Mouse (Mus musculus) embryonic facial prominence, embryonic 15.5 days (tissue): ENCODE results near the gene Olfr735. TPM values are rescaled to one million over a fixed set of nuclear protein-coding genes. Genes with fewer than 3 reads are reported as not detected.

Experiments used
- ATAC-seq: fragments of 200-750 bp; cut with Nextera tagmentation; 2 replicates; pipeline ENCODE4 v1.8.0; 2017; ENCODE audit warnings: low read depth, moderate TSS enrichment; ENCODE audit not compliant: insufficient number of reproducible peaks, low FRiP score, low TSS enrichment
- H3K27ac ChIP-seq: fragments of 300-500 bp; sonication (generic); replicated peaks from 2 replicates; pipeline ENCODE4 v1.5.1; 2015; ENCODE audit warnings: mild to moderate bottlenecking, inconsistent platforms
- H3K27me3 ChIP-seq: fragments of 300-500 bp; sonication (generic); 2 replicates; pipeline ENCODE4 v1.6.1; 2015; ENCODE audit warnings: inconsistent platforms
- H3K36me3 ChIP-seq: fragments of 300-500 bp; sonication (generic); 2 replicates; pipeline ENCODE4 v1.6.1; 2015; ENCODE audit warnings: mild to moderate bottlenecking, inconsistent platforms
- H3K4me1 ChIP-seq: fragments of 300-500 bp; sonication (generic); 2 replicates; pipeline ENCODE4 v1.6.1; 2015; ENCODE audit warnings: inconsistent platforms
- H3K4me2 ChIP-seq: fragments of 300-500 bp; sonication (generic); replicated peaks from 2 replicates; pipeline ENCODE4 v1.6.1; 2015; ENCODE audit warnings: mild to moderate bottlenecking, inconsistent platforms
- H3K4me3 ChIP-seq: fragments of 300-500 bp; sonication (generic); replicated peaks from 2 replicates; pipeline ENCODE4 v1.5.1; 2015; ENCODE audit warnings: mild to moderate bottlenecking, inconsistent platforms
- H3K9ac ChIP-seq: fragments of 300-500 bp; sonication (generic); 2 replicates; pipeline ENCODE4 v1.6.1; 2015; ENCODE audit warnings: inconsistent platforms
- H3K9me3 ChIP-seq: fragments of 300-500 bp; sonication (generic); replicated peaks from 2 replicates; pipeline ENCODE4 v1.6.1; 2016; ENCODE audit warnings: inconsistent platforms
- WGBS: fragments of 180-500 bp; shearing (Covaris S2); methylation state at CpG from one replicate; pipeline ENCODE4 v1.1.7; 2015; 5-methylcytosine and 5-hydroxymethylcytosine counted together
- polyA plus RNA-seq: library from polyadenylated mRNA; unstranded; fragments of >200 nt; fragmentation: Nextera tagmentation; extraction: Ambion mirVana; gene quantifications from 2 replicates; pipeline ENCODE4 v1.2.1, GENCODE M21; 2015

Olfr735 gene
- polyA plus RNA-seq = not detected in 2 replicates

DNA sequence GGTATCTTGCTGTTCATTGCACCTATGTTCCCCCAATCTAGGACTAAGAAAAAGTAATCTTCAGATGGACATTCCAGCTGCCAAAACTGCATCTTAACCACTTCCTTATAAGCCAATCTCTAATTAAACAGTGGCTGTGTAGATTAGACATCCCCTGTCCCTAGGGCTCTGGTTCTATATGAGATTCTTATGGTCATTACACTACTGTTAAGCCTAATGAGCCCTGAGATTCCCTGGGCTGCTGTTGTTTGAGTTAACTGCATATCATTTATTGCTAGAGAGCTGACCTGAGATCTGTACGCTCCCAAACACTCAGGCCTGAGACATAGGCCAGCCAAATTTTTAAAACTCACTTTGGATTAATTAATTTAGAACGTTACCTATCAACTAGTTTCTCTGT is at the start of gene Olfr735:
Gene Olfr735 (minus strand): TSS at position 77 of the 400 bp plus-strand sequence.
- Histone ChIP-seq H3K4me2 (no peak within 1 kb of the TSS), H3K4me1 (no peaks in the 10 kb centered on the region), H3K4me3 (no peak within 1 kb of the TSS), H3K9ac (no peak within 1 kb of the TSS), H3K27ac (no peak within 1 kb of the TSS), H3K36me3 (no peaks in the 10 kb centered on the region), H3K27me3 (no peaks in the 10 kb centered on the region), H3K9me3 (no peaks in the 10 kb centered on the region)
- WGBS = 83% methylated on average over 2 of the region's 2 CpGs
- ATAC-seq = no peak

GRCm38 (mm10) chr14:50380863-50381262 is 32.2 kb upstream of the Olfr735 start, which contains the start of gene Olfr736:
Olfr736 (plus strand) TSS chr14:50381163.
- no peak within 1 kb of the TSS for H3K27ac ChIP-seq
- no peak for ATAC-seq
- no peak within 1 kb of the TSS for H3K9ac ChIP-seq
- 80% methylated on average over 2 of the region's 2 CpGs for WGBS
- H3K4me1 ChIP-seq = no peaks in the 10 kb centered on the region
- H3K27me3 ChIP-seq = no peaks in the 10 kb centered on the region
- no peaks in the 10 kb centered on the region for H3K9me3 ChIP-seq
- no peak within 1 kb of the TSS for H3K4me2 ChIP-seq
- H3K4me3 ChIP-seq = no peak within 1 kb of the TSS
- no peaks in the 10 kb centered on the region for H3K36me3 ChIP-seq

DNA sequence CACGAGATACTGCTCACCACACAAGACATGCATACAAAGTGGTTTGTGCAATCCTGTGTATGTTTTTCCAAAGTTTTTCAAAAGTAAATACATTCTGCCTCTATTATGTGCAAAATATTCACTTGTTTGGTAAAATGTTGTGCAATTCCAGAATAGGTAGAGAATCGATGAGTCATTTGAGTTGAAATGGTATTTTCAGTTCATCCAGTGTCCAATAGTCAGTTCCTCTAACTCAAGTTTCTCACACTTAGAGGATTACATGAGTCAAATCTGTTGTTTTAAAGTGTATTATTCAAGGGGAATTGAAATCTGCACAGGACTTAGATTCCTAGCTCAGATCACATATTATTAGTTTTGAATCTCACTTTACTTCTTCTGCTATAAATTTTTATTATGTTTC is 14.9 kb upstream of the Olfr735 start:
- 76% methylated on average over 2 of the region's 2 CpGs for WGBS
- H3K36me3 ChIP-seq = no peaks in the 10 kb centered on the region
- no peaks in the 10 kb centered on the region for H3K27me3 ChIP-seq
- H3K4me1 ChIP-seq = no peaks in the 10 kb centered on the region
- H3K27ac ChIP-seq = no peak overlapping the region
- no peak overlapping the region for H3K4me3 ChIP-seq
- H3K4me2 ChIP-seq = no peak overlapping the region
- no peak for ATAC-seq
- H3K9ac ChIP-seq = no peak overlapping the region
- H3K9me3 ChIP-seq = no peaks in the 10 kb centered on the region

DNA sequence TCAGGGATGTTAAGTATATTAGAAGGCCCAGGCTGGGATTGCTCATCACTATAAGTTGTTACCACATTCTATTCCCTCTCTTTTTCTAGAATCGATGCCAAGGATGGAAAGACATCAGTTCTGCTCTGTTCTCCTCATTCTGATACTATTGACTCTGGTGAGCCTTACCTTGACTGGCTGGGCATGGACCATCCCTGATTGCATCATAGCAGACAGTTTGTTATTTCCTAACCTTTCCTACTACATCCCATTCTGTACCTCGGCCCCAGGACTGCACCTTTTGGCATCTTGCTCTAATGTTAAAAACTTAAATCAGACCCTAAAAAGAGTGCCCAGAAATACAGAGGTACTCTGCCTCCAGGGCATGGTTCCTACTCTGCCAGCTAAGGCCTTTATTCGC is 11.8 kb upstream of the Olfr735 start:
- H3K4me2 ChIP-seq = no peak overlapping the region
- 72% methylated on average over 3 of the region's 3 CpGs for WGBS
- no peaks in the 10 kb centered on the region for H3K36me3 ChIP-seq
- no peak overlapping the region for H3K4me3 ChIP-seq
- H3K27me3 ChIP-seq = no peaks in the 10 kb centered on the region
- H3K4me1 ChIP-seq = no peaks in the 10 kb centered on the region
- no peaks in the 10 kb centered on the region for H3K9me3 ChIP-seq
- no peak overlapping the region for H3K27ac ChIP-seq
- ATAC-seq = no peak
- H3K9ac ChIP-seq = no peak overlapping the region

DNA sequence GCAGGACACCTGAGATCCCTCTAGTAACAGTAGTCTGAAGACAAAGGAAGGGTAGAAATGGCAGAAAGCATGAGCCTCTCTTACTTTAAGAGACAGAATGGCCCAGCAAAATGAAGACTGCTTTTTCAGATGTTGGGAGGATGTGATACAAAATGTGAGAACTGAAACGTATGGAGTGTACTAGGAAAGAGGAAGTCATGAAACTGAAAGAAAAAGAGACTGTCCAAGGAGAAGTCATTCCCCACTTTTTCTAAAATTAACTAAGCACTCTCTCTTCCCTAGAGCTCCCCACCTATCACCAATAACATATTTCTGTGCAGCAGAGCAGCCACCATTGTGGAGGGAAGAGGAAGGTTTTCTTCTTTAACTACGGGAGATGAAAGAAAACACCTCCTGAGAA is 8.9 kb upstream of the Olfr735 start, which contains the start of gene Tlr11:
Gene Tlr11 (plus strand): TSS at position 322 of the 400 bp plus-strand sequence.
- H3K4me1 ChIP-seq = no peaks in the 10 kb centered on the region
- no peaks in the 10 kb centered on the region for H3K27me3 ChIP-seq
- H3K4me3 ChIP-seq = no peak within 1 kb of the TSS
- no peaks in the 10 kb centered on the region for H3K36me3 ChIP-seq
- H3K27ac ChIP-seq = no peak within 1 kb of the TSS
- no peak within 1 kb of the TSS for H3K9ac ChIP-seq
- H3K9me3 ChIP-seq = no peaks in the 10 kb centered on the region
- 67% methylated on average over 2 of the region's 2 CpGs for WGBS
- H3K4me2 ChIP-seq = no peak within 1 kb of the TSS
- no peak for ATAC-seq

DNA sequence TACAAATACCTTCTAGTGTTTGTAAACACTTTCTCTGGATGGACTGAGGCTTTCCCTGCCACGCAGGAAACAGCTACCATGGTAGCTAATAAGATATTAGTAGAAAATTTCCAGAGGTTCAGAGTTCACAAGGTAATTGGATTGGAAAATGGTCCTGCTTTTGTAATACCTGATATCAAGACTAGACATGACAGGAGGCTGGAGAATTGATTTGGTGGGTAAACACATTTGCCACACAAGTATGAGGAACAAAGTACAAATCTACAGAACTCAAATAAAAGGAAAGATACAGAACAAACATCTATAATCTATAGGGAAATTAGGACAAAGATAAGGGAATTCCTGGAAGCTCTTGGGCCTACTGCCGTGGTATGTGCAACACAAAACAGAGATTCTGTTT is 8.1 kb upstream of the Olfr735 start:
- H3K27me3 ChIP-seq = no peaks in the 10 kb centered on the region
- no peaks in the 10 kb centered on the region for H3K9me3 ChIP-seq
- ATAC-seq = no peak
- H3K4me3 ChIP-seq = no peak overlapping the region
- H3K36me3 ChIP-seq = no peaks in the 10 kb centered on the region
- H3K9ac ChIP-seq = no peak overlapping the region
- no peak overlapping the region for H3K27ac ChIP-seq
- no peaks in the 10 kb centered on the region for H3K4me1 ChIP-seq
- H3K4me2 ChIP-seq = no peak overlapping the region
- WGBS = 86% methylated on average over 2 of the region's 2 CpGs

DNA sequence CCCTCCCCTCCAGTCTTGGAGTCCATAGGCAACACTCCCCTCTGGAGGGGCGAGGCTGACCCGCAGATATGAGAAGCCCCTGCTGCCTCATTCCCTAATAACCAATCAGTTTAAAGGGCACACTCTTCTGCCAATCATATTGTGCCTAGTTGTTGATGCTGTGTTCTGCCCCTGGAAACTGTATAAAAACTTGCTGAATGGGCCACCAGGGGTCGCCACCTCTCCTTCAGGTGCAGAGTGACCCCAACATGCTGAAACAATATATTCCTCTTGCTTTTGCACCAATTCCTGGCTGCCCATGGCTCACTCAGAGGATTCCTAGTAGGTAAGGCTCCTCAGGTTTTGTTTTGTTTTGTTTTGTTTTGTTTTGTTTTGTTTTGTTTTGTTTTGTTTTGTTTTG is 3.8 kb upstream of the Olfr735 start:
- no peaks in the 10 kb centered on the region for H3K9me3 ChIP-seq
- H3K4me3 ChIP-seq = no peak overlapping the region
- no peak overlapping the region for H3K4me2 ChIP-seq
- no peak overlapping the region for H3K9ac ChIP-seq
- no peak for ATAC-seq
- H3K27ac ChIP-seq = no peak overlapping the region
- no peaks in the 10 kb centered on the region for H3K27me3 ChIP-seq
- WGBS = 52% methylated on average over 3 of the region's 3 CpGs
- H3K4me1 ChIP-seq = no peaks in the 10 kb centered on the region
- H3K36me3 ChIP-seq = no peaks in the 10 kb centered on the region

GRCm38 (mm10) chr14:50326661-50327060 is 22.0 kb downstream of the Olfr735 start, which contains the start of gene Olfr734:
Olfr734 (minus strand) TSS chr14:50326761.
- H3K9me3 ChIP-seq = no peaks in the 10 kb centered on the region
- no peak within 1 kb of the TSS for H3K4me3 ChIP-seq
- H3K4me2 ChIP-seq = no peak within 1 kb of the TSS
- H3K36me3 ChIP-seq = no peaks in the 10 kb centered on the region
- 64% methylated on average over 1 of the region's 1 CpGs for WGBS
- H3K9ac ChIP-seq = no peak within 1 kb of the TSS
- no peak within 1 kb of the TSS for H3K27ac ChIP-seq
- H3K4me1 ChIP-seq = no peaks in the 10 kb centered on the region
- H3K27me3 ChIP-seq = no peaks in the 10 kb centered on the region
- no peak for ATAC-seq

GRCm38 (mm10) chr14:50301422-50301821 is 47.2 kb downstream of the Olfr735 start, which contains the start of gene Olfr733:
Olfr733 (minus strand) TSS chr14:50301522.
- H3K4me2 ChIP-seq = no peak within 1 kb of the TSS
- H3K36me3 ChIP-seq = no peaks in the 10 kb centered on the region
- H3K9ac ChIP-seq = no peak within 1 kb of the TSS
- no peaks in the 10 kb centered on the region for H3K27me3 ChIP-seq
- H3K9me3 ChIP-seq = no peaks in the 10 kb centered on the region
- H3K4me3 ChIP-seq = no peak within 1 kb of the TSS
- H3K4me1 ChIP-seq = no peaks in the 10 kb centered on the region
- ATAC-seq = no peak
- no peak within 1 kb of the TSS for H3K27ac ChIP-seq

Other genes with a start within 250 kb of the Olfr735 start
- gene Olfr727, start 225.7 kb downstream of the Olfr735 start, polyA plus RNA-seq = 0.08 and 0.09 TPM in 2 replicates
- gene Olfr728, start 206.2 kb downstream of the Olfr735 start, polyA plus RNA-seq = not detected in 2 replicates
- not detected in 2 replicates for gene Olfr729, start 196.0 kb downstream of the Olfr735 start, polyA plus RNA-seq
- gene Olfr730, start 160.7 kb downstream of the Olfr735 start, polyA plus RNA-seq = not detected in 2 replicates
- not detected in 2 replicates for gene Olfr731, start 107.0 kb downstream of the Olfr735 start, polyA plus RNA-seq
- gene Olfr732, start 64.7 kb downstream of the Olfr735 start, polyA plus RNA-seq = not detected in 2 replicates
- gene Olfr733, start 47.4 kb downstream of the Olfr735 start, polyA plus RNA-seq = not detected in 2 replicates
- not detected in 2 replicates for gene Olfr734, start 22.1 kb downstream of the Olfr735 start, polyA plus RNA-seq
- gene Tlr11, start 9.0 kb upstream of the Olfr735 start, polyA plus RNA-seq = not detected in 2 replicates
- 0.21 TPM in 1 of 2 replicates, not detected in the other for gene Olfr736, start 32.3 kb upstream of the Olfr735 start, polyA plus RNA-seq
- 0.13 and 0.17 TPM in 2 replicates for gene Olfr738, start 58.7 kb upstream of the Olfr735 start, polyA plus RNA-seq
- gene Olfr739, start 69.8 kb upstream of the Olfr735 start, polyA plus RNA-seq = 0.20 and 0.24 TPM in 2 replicates
- 0.05 TPM in 1 of 2 replicates, not detected in the other for gene Olfr740, start 96.7 kb upstream of the Olfr735 start, polyA plus RNA-seq
- not detected in 2 replicates for gene Olfr741, start 123.9 kb upstream of the Olfr735 start, polyA plus RNA-seq
- not detected in 2 replicates for gene Olfr742, start 154.7 kb upstream of the Olfr735 start, polyA plus RNA-seq
- not detected in 2 replicates for gene Olfr743, start 173.0 kb upstream of the Olfr735 start, polyA plus RNA-seq